Mouse (Mus musculus): ENCODE measurements around the gene Fignl1. TPM values are rescaled to one million over a fixed set of nuclear protein-coding genes. Genes with fewer than 3 reads are reported as not detected.

The Fignl1 gene
- polyA plus RNA-seq, 1 experiment from 2014 or later, result 76.3 TPM

DNA sequence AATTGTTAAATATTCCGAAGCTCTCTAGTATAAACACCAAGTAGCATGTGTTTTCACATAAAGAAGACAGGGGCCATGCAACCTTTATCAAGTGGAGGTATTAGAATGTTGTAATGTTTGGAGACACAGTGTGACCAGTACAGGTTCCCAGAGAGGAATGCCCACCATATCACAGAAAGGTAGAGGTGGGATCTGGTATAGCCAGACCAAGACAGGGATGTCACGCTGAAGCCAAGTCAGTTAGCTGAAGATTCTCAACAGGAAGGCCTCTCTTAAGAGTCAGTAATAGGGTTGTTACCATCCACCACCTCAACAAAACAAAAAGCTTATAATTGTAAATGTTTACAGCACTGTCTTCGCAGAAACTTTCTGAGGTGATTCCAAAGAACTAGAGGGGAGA, 38.1 kb downstream of the Fignl1 start:
- no peak overlapping the region for H3K4me3 ChIP-seq (replicated peaks)
- WGBS, result 92% methylated on average over 3 of the region's 3 CpGs
- ATAC-seq (ENCODE audit: low FRiP score), result no peak
- no peaks in the 10 kb centered on the region for H3K9me3 ChIP-seq
- H3K4me2 ChIP-seq, result no peak overlapping the region
- no peaks in the 10 kb centered on the region for H3K27me3 ChIP-seq
- H3K36me3 ChIP-seq (replicated peaks), result no peaks in the 10 kb centered on the region
- no peaks in the 10 kb centered on the region for H3K4me1 ChIP-seq
- H3K27ac ChIP-seq, result no peak overlapping the region
- no peak overlapping the region for H3K9ac ChIP-seq

- no peaks in the 10 kb centered on the region for H3K27me3 ChIP-seq
- 95% methylated on average over 20 of the region's 20 CpGs for WGBS
- no peaks in the 10 kb centered on the region for H3K4me1 ChIP-seq
- H3K27ac ChIP-seq, result no peak overlapping the region
- H3K9me3 ChIP-seq, result no peaks in the 10 kb centered on the region
- no peak for ATAC-seq (ENCODE audit: low FRiP score)
- no peak overlapping the region for H3K4me2 ChIP-seq
- no peak overlapping the region for H3K4me3 ChIP-seq (replicated peaks)
- no peak overlapping the region for H3K9ac ChIP-seq
- no peaks in the 10 kb centered on the region for H3K36me3 ChIP-seq (replicated peaks)
Observed at GRCm38 (mm10) chr11:11769281-11769680, 39.5 kb downstream of the Fignl1 start.

- WGBS, result 90% methylated on average over 2 of the region's 2 CpGs
- Histone ChIP-seq H3K27me3 (no peaks in the 10 kb centered on the region), H3K36me3 (replicated peaks) (no peaks in the 10 kb centered on the region), H3K9ac (no peak overlapping the region), H3K27ac (no peak overlapping the region), H3K4me1 (no peaks in the 10 kb centered on the region), H3K4me3 (replicated peaks) (no peak overlapping the region), H3K4me2 (no peak overlapping the region), H3K9me3 (no peaks in the 10 kb centered on the region)
- ATAC-seq (ENCODE audit: low FRiP score), result no peak
Observed at GRCm38 (mm10) chr11:11768057-11768456, 40.7 kb downstream of the Fignl1 start.

DNA sequence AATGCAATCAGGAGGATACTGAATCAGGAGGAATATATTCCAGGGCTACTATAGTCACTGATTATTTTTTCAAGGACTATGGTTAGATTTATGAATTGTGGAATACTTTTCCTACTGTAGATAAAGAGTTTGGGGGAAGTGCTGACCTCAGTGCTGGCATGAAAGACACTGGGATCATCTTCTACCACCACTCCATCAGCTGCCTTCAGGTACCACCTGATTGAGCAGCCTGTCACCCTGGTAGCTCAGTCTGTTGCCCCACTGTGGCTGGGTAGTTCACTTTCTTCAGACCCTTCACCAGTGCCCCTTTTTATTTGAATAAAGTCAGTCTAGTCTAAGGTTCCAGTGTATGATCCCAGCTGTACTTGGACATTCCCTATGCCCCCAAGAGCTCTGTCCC, 42.0 kb downstream of the Fignl1 start:
- Histone ChIP-seq H3K27ac (no peak overlapping the region), H3K4me2 (no peak overlapping the region)
- ATAC-seq (ENCODE audit: low FRiP score), result no peak

DNA sequence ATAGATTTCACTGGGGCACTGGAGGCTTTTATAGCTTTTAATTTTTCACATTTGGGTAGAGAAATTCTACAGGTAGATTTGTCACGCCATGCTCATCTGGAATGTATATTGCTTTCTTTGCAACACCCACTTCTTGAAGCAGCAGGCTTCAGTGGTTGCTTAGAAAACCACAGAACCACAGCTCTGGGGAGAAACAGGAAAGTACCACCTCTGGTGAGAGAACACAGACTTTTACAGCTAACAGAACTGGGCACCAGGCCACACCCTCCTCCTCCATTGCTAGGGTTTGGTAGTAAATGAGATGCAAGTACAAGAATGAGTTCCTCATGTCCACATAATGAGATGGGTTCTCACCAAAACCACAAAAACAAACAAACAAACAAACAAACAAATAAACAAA, 42.7 kb downstream of the Fignl1 start:
- H3K4me2 ChIP-seq, result no peak overlapping the region
- no peak overlapping the region for H3K27ac ChIP-seq
- no peak for ATAC-seq (ENCODE audit: low FRiP score)
- no peaks in the 10 kb centered on the region for H3K36me3 ChIP-seq (replicated peaks)
- WGBS, result 83% methylated on average over 1 of the region's 1 CpGs
- H3K4me1 ChIP-seq, result no peaks in the 10 kb centered on the region
- no peak overlapping the region for H3K9ac ChIP-seq
- no peaks in the 10 kb centered on the region for H3K9me3 ChIP-seq
- H3K27me3 ChIP-seq, result no peaks in the 10 kb centered on the region
- no peak overlapping the region for H3K4me3 ChIP-seq (replicated peaks)

More for the DNA sequence above, 42.0 kb downstream of the Fignl1 start:
- Histone ChIP-seq H3K9ac (no peak overlapping the region), H3K4me3 (replicated peaks) (no peak overlapping the region), H3K4me1 (no peaks in the 10 kb centered on the region), H3K27me3 (no peaks in the 10 kb centered on the region), H3K9me3 (no peaks in the 10 kb centered on the region), H3K36me3 (replicated peaks) (no peaks in the 10 kb centered on the region)

DNA sequence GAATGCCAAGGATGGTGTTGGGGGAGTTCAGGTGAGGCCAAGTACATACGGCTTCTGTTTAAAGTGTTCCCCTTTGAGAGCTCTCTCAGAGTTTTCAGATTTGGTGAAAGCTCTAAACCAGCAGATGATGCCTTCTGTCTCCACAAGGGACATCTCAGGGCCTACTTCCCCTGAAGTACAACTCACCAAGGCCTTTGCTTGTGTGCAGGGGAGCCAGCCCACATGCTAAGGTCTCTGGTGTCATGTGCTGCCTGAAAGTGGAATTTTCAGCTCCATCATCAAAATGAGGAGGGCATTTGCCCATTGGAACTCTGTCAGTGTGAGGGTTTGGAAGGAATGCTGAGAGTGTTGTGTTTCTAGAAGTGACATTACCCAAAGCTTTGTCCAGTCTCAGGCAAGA, 43.3 kb downstream of the Fignl1 start:
- H3K27me3 ChIP-seq, result no peaks in the 10 kb centered on the region
- ATAC-seq (ENCODE audit: low FRiP score), result no peak
- no peaks in the 10 kb centered on the region for H3K9me3 ChIP-seq
- WGBS, result 73% methylated on average over 1 of the region's 1 CpGs
- no peak overlapping the region for H3K9ac ChIP-seq
- no peaks in the 10 kb centered on the region for H3K36me3 ChIP-seq (replicated peaks)
- no peak overlapping the region for H3K4me3 ChIP-seq (replicated peaks)
- H3K27ac ChIP-seq, result no peak overlapping the region
- H3K4me1 ChIP-seq, result no peaks in the 10 kb centered on the region
- no peak overlapping the region for H3K4me2 ChIP-seq

- no peaks in the 10 kb centered on the region for H3K36me3 ChIP-seq (replicated peaks)
- no peaks in the 10 kb centered on the region for H3K27me3 ChIP-seq
- H3K9me3 ChIP-seq, result no peaks in the 10 kb centered on the region
- no peaks in the 10 kb centered on the region for H3K4me1 ChIP-seq
- ATAC-seq (ENCODE audit: low FRiP score), result no peak
- H3K27ac ChIP-seq, result no peak overlapping the region
- WGBS, result 66% methylated on average over 4 of the region's 4 CpGs
- H3K9ac ChIP-seq, result no peak overlapping the region
- no peak overlapping the region for H3K4me2 ChIP-seq
- H3K4me3 ChIP-seq (replicated peaks), result no peak overlapping the region
Observed at GRCm38 (mm10) chr11:11763211-11763666, 45.5 kb downstream of the Fignl1 start.

DNA sequence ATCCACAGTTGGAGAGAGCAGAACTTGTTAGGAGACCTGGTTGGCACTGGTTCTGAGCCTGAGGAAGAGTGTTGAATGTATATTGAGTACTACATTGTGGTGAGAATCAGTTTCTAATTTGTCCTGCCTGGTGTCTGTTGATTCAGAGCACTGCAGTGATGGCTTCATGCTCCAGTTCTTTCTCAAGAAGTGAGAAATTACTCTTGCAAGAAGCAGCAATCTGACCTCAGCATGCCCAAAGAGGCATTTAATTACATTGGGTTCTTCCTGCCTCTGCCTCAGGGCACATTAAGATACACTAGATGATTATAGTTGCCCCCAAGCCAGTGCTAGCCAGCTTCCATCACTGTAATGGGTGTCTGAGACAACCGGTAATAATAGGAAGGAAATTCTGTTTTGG, 49.9 kb downstream of the Fignl1 start:
- Histone ChIP-seq H3K27ac (no peak overlapping the region), H3K4me3 (replicated peaks) (no peak overlapping the region), H3K9ac (no peak overlapping the region), H3K4me2 (no peak overlapping the region), H3K36me3 (replicated peaks) (no peaks in the 10 kb centered on the region), H3K9me3 (no peaks in the 10 kb centered on the region), H3K4me1 (no peaks in the 10 kb centered on the region), H3K27me3 (no peaks in the 10 kb centered on the region)
- no peak for ATAC-seq (ENCODE audit: low FRiP score)
- WGBS, result 91% methylated on average over 1 of the region's 1 CpGs

DNA sequence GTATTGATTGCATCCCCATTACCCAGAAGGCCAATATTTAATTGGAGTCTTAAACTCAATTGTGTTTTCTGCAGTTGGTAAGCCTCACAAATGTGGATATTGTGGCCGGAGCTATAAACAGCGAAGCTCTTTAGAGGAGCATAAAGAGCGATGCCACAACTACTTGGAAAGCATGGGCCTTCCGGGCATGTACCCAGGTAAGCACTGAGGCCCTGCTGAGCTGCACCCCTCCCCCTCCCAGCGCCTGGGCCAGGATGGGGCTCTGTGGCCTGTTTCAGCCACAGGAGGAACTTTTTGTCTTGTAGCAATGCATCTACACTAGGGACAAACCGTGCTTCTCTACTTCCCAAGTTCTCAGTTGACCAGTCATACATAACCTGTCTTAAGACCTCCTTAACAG, 50.6 kb downstream of the Fignl1 start:
- H3K36me3 ChIP-seq (replicated peaks), result no peaks in the 10 kb centered on the region
- H3K9ac ChIP-seq, result no peak overlapping the region
- ATAC-seq (ENCODE audit: low FRiP score), result no peak
- 77% methylated on average over 6 of the region's 6 CpGs for whole genome bisulfite sequencing
- no peaks in the 10 kb centered on the region for H3K9me3 ChIP-seq
- H3K4me2 ChIP-seq, result no peak overlapping the region
- no peak overlapping the region for H3K4me3 ChIP-seq (replicated peaks)
- H3K27ac ChIP-seq, result no peak overlapping the region
- no peaks in the 10 kb centered on the region for H3K4me1 ChIP-seq
- H3K27me3 ChIP-seq, result no peaks in the 10 kb centered on the region

DNA sequence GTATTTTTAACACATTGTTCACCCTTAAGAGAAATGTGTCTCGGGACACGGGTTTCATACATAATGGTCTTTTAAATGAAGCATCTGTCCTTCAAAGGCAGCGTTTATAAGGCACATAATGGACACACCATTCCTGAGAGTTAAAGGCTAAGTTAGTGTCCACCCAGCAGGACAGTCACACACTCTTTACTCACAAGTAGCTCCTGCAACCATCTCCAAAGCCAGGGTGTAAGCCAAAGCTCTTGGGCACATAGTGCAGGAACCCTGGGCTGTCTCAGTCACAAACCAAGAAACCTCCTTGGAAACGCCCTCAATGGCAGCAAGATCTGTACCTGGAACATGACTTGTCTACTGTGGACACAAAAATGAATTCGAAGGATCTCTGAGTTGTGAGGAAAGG, 55.9 kb downstream of the Fignl1 start:
- H3K4me3 ChIP-seq (replicated peaks), result no peak overlapping the region
- no peaks in the 10 kb centered on the region for H3K27me3 ChIP-seq
- H3K9ac ChIP-seq, result no peak overlapping the region
- no peaks in the 10 kb centered on the region for H3K36me3 ChIP-seq (replicated peaks)
- no peak overlapping the region for H3K4me2 ChIP-seq
- no peaks in the 10 kb centered on the region for H3K9me3 ChIP-seq
- ATAC-seq (ENCODE audit: low FRiP score), result no peak
- no peaks in the 10 kb centered on the region for H3K4me1 ChIP-seq
- WGBS, result 77% methylated on average over 5 of the region's 5 CpGs
- no peak overlapping the region for H3K27ac ChIP-seq

GRCm38 (mm10) chr11:11751091-11751490, 57.7 kb downstream of the Fignl1 start:
- no peak overlapping the region for H3K9ac ChIP-seq
- no peak overlapping the region for H3K4me2 ChIP-seq
- no peak overlapping the region for H3K4me3 ChIP-seq (replicated peaks)
- H3K36me3 ChIP-seq (replicated peaks), result no peaks in the 10 kb centered on the region
- no peak overlapping the region for H3K27ac ChIP-seq
- ATAC-seq (ENCODE audit: low FRiP score), result no peak
- no peaks in the 10 kb centered on the region for H3K4me1 ChIP-seq
- WGBS, result 94% methylated on average over 5 of the region's 5 CpGs
- no peaks in the 10 kb centered on the region for H3K27me3 ChIP-seq
- no peaks in the 10 kb centered on the region for H3K9me3 ChIP-seq

GRCm38 (mm10) chr11:11744222-11744621, 64.5 kb downstream of the Fignl1 start:
- no peak for ATAC-seq (ENCODE audit: low FRiP score)
- Histone ChIP-seq H3K9ac (no peak overlapping the region), H3K4me2 (no peak overlapping the region), H3K4me3 (replicated peaks) (no peak overlapping the region), H3K4me1 (no peaks in the 10 kb centered on the region), H3K36me3 (replicated peaks) (no peaks in the 10 kb centered on the region), H3K27me3 (no peaks in the 10 kb centered on the region), H3K9me3 (no peaks in the 10 kb centered on the region), H3K27ac (no peak overlapping the region)
- 53% methylated on average over 1 of the region's 1 CpGs for WGBS

DNA sequence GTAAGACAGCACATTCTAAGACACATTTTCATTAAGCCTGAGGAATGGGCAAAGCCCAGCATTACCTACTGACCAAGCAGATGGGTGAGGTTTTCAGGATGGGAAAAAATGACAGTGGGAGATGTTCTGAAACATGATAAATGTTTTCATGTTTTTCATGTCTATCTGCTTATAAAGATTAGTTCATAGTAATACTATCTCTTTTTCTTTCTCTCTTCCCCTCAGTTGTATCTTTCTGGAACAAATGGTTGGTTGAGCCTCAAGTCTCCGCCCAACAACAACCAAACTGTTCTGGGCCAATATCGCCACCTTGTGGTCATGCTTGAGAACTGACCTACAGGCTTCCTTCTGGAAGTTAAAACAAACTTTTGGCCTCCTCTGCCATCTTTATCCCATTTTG, 66.1 kb downstream of the Fignl1 start:
- Histone ChIP-seq H3K36me3 (replicated peaks) (no peaks in the 10 kb centered on the region), H3K4me1 (no peaks in the 10 kb centered on the region), H3K27ac (no peak overlapping the region), H3K4me2 (no peak overlapping the region), H3K9ac (no peak overlapping the region), H3K27me3 (no peaks in the 10 kb centered on the region), H3K9me3 (no peaks in the 10 kb centered on the region), H3K4me3 (replicated peaks) (no peak overlapping the region)
- 22% methylated on average over 2 of the region's 2 CpGs for WGBS
- ATAC-seq (ENCODE audit: low FRiP score), result no peak

DNA sequence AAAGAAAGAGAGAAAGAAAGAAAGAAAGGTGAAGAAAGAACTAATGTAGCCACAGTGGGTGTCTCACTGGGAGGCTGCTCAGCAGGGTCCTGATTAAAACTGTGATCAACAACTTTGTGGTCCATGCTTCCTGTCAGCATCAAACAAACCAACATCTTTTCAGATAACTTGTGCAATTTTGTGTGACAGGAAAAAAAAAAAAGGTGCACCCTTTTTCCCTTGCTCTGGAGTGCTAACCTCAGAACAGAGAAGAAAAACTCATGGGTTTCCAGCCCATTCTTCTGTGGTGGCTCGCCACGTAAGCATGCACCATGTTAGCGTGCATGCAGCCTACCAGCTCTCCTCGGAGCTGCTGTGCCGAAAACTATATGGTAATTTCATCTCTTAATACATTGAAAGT, 67.2 kb downstream of the Fignl1 start:
- no peak overlapping the region for H3K4me2 ChIP-seq
- H3K4me1 ChIP-seq, result no peaks in the 10 kb centered on the region
- no peak overlapping the region for H3K4me3 ChIP-seq (replicated peaks)
- WGBS, result 85% methylated on average over 5 of the region's 5 CpGs
- H3K9me3 ChIP-seq, result no peaks in the 10 kb centered on the region
- H3K36me3 ChIP-seq (replicated peaks), result no peaks in the 10 kb centered on the region
- no peak overlapping the region for H3K9ac ChIP-seq
- ATAC-seq (ENCODE audit: low FRiP score), result no peak
- no peak overlapping the region for H3K27ac ChIP-seq
- no peaks in the 10 kb centered on the region for H3K27me3 ChIP-seq
